ENCODE assay signal across 21 mouse cellular contexts in the genomic region with DNA sequence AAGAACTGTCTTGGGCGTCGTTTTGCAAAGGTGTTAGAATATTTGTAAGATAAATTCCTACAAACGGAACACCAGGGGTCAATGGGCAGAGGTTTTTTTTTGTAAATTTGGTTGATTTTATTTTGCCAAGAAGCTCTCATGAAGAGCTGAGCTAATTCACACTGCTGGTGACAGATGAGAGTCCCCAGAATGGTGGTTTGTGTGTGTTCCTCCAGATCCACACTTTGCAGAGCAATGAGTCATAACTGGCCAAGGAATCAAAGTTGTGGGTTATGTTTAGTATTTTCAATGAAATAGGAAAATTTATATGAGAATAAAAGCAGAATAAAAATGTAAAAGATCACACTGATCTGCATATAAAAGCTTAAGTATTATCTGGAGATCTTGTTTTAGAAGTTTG.
"Had no signal": no experiment of that assay in that cellular context is flagged by ENCODE, and none has a peak within 500 bp of the region (broad histone marks: within the 10 kb centered on the region; RNA-seq: fewer than 3 reads in every experiment).

No protein-coding gene starts in this region.

- ATAC-seq: forebrain, embryonic 13.5 days; forebrain, embryonic 14.5 days; forebrain, embryonic 15.5 days; forebrain, embryonic 16.5 days; forebrain, postnatal 0 days had no signal

- DNase-seq: cerebellum, adult 8-10 months; cerebellum, adult 9-10 months; cerebellum, adult 9-11 months; cerebellum, postnatal 10 days; cerebellum, postnatal 14 days; cerebellum, postnatal 25 days; cerebellum, postnatal 36 days; embryo, embryonic 11 days; forebrain, postnatal 0 days; gastrocnemius, adult 2 months; gastrocnemius, postnatal 10 days; gastrocnemius, postnatal 14 days; gastrocnemius, postnatal 25 days; gastrocnemius, postnatal 36 days; heart, adult 11 months; heart, adult 18-20 months; heart, adult 2 months had no signal
